Mouse (Mus musculus): ENCODE measurements around the gene Ccdc86. TPM values are rescaled to one million over a fixed set of nuclear protein-coding genes. Genes with fewer than 3 reads are reported as not detected.

The Ccdc86 gene
- total RNA-seq, 1 experiment from 2014 or later, result 14.3 TPM

Other genes with a start within 250 kb of the Ccdc86 start
- gene Cd5, start 210.3 kb downstream of the Ccdc86 start, total RNA-seq (2017), result 16.7 and 18.7 TPM in 2 replicates
- gene Cd6, start 119.2 kb downstream of the Ccdc86 start, total RNA-seq (2017), result 10.7 and 11.2 TPM in 2 replicates
- gene Slc15a3, start 109.5 kb downstream of the Ccdc86 start, total RNA-seq (2017), result 54.1 and 61.9 TPM in 2 replicates
- gene Tmem132a, start 79.3 kb downstream of the Ccdc86 start, total RNA-seq (2017), result 1.5 and 2.1 TPM in 2 replicates
- 11.5 and 17.2 TPM in 2 replicates for gene Tmem109, start 67.3 kb downstream of the Ccdc86 start, total RNA-seq (2017)
- 32.0 and 58.0 TPM in 2 replicates for gene Prpf19, start 54.0 kb downstream of the Ccdc86 start, total RNA-seq (2017)
- gene Zp1, start 28.6 kb downstream of the Ccdc86 start, total RNA-seq (2017), result not detected in 2 replicates
- 0.23 and 0.74 TPM in 2 replicates for gene Ptgdr2, start 12.1 kb downstream of the Ccdc86 start, total RNA-seq (2017)
- not detected in 2 replicates for gene Ms4a10, start 25.4 kb upstream of the Ccdc86 start, total RNA-seq (2017)
- not detected in 2 replicates for gene Ms4a15, start 44.0 kb upstream of the Ccdc86 start, total RNA-seq (2017)
- not detected in 2 replicates for gene Ms4a18, start 68.8 kb upstream of the Ccdc86 start, total RNA-seq (2017)
- 1.4 and 3.6 TPM in 2 replicates for gene Ms4a8a, start 131.8 kb upstream of the Ccdc86 start, total RNA-seq (2017)
- gene 1700017D01Rik, start 181.6 kb upstream of the Ccdc86 start, total RNA-seq (2017), result not detected in 2 replicates
- gene 1700025F22Rik, start 216.1 kb upstream of the Ccdc86 start, total RNA-seq (2017), result not detected in 2 replicates
- gene Ms4a13, start 247.5 kb upstream of the Ccdc86 start, total RNA-seq (2017), result not detected in 2 replicates

Data from neutrophil, adult 5-6 weeks (primary cell).